Mouse (Mus musculus): ENCODE results near the gene Cdc42bpb.

- no peak for TF ChIP-seq CTCF (IDR thresholded peaks at IDR 0.05; ENCODE audit: insufficient read depth, low read length)
- no peak for TF ChIP-seq POLR2A (IDR thresholded peaks at IDR 0.05; ENCODE audit: borderline replicate concordance, extremely low read depth, low read depth, low read length)
These were observed 127.4 kb downstream of the Cdc42bpb start for GRCm38 (mm10) chr12:111250116-111250515.
